Mouse (Mus musculus): ENCODE measurements around the gene Lsamp.

GRCm38 (mm10) chr16:42022566-42022965 lies 2038.4 kb downstream of the Lsamp start:
- TF ChIP-seq CTCF (IDR thresholded peaks at IDR 0.05; ENCODE audit: low read depth): no peak
- TF ChIP-seq EP300 (IDR thresholded peaks at IDR 0.05; ENCODE audit: low read depth): no peak
